Mouse (Mus musculus): ENCODE data around the gene Vwde.

The Vwde gene

DNA sequence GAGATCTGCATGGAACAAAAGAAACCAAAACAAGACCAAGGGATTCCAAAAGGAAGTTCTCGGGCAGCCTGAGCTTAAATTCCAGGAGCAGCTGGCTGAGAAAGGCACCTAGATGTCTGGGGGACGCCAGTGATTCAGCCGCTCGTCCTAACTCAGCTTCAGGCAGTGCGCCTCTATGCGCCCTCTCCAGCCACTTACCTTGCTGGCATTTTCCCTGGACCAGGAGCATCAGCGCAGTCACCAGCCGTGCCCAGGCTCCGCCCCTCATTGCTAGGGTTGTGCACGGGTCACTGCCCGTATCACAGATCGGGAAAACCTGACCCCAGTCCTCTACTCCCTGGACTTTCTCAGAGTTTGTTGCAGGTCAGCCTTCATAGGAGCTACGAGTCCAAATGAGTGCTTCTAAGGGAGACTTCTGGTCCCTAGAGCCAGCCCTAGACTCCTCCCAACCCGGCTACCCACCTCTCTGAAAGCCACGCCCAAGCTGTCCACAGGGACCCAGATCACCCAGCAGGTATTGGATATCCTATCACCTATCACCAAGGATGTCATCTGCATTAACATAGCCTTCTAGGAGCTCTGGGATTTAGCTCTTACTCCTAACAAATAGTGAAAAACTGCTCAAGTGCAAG lies at the start of gene Vwde:
TSS of gene Vwde (minus strand) at position 370 of the 632 bp plus-strand sequence.
- peak; percentile 4 for DNase-seq (ENCODE audit: low read depth, low spot score)

DNA sequence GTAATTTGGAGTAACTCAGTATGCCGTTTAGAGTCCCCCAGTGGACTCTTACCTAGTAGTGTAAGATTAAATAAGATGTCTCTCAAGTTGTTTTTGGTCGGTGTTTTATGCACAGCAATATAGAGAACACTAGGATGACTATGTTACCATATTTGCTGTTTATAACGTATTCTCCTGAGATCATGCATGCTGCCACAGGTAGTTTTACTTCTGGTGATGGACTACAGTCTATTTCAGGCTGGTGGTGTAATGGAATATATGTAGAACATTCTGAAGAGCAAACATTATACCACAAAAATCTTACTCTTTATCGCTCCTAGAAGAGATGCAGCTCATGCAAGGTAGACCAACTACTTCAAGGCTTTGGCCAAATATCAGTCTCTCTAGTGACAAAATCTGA lies 30.6 kb upstream of the Vwde start:
- DNase-seq (ENCODE audit: low read depth, low spot score), result no peak

DNA sequence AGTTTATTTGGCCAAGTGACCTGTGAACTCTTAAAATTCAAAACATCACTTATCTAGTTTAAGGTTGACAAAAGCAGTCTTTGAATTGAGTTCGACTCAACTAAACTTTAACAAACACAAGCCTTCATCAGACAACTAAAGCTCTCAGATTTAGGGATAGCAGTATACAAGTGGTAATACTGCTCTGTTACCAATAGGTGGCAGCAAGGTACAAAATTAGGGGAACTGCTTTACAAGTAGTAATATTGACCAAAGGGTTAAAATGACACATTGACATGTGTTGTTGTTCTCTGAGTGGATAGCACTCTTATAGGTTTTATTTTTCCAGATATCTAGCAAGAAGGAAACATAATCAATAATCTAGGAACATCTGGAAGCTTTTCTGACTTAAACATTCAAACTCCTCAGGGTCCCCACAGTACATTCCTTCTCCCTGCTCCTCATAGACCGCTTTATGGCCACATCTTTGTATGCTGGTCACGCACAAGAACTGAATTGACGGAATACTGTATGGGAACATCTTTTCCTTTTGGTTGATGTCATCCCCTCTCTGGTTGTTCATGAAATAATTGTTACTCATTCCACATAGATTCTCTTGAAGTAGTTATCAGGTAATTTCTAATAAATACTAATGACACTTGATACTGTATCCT lies 23.7 kb upstream of the Vwde start:
- DNase-seq (ENCODE audit: low read depth, low spot score), result no peak

DNA sequence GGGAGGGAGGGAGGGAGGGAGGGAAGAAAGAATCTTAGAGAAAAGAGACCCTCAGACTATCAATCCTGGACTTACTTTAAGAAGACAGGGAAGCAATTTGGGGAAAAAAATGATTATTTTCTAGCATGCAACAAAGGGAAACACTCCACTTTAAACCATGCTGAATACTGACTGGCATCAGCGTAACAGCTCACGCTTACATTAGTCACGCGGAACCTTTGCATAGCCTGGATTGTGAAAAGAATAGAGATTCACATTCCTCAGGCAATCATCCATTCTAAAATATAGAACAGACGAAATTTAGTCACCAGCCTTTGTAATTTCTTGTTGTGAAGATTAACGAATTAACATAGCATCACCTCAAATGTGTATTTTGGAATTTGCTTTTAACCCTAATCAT lies 18.6 kb downstream of the Vwde start:
- no peak for DNase-seq (ENCODE audit: low read depth, low spot score)

DNA sequence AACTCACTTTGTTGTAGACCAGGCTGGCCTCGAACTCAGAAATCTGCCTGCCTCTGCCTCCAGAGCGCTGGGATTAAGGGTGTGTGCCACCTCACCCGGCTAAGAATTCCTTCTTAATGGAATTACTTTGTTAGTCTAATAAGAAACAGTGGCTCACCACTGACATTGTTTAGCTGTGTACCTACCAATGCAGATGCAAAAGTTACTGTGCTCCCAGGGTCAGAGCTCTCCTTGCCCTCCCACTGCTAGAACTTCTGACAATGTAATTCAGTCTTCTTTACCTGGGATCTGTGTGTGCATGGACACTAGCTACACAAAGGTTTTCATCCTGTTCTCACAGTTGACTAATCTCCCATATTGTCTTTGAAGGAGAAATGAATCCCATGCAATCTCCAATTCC lies 27.3 kb downstream of the Vwde start:
- DNase-seq (ENCODE audit: low read depth, low spot score), result no peak

DNA sequence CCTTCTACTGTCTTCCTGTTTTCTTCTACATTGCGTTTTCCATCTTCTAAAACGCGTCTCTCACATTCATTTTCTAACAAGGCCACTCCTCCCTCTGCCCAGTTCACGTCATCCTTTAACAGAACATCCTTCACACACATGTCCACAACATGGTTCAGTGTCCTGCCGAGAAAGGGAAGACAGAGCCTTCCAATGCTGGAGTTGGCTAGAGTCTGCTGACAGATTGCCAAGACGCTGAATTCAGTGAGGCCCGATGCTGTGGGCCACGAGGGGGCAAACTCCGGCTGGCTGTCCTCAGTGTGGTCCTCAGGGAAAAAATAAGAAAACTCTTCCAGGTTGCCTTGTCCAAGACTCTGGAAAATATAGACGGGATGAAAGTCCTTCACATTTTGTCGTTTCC lies 37.9 kb downstream of the Vwde start:
- no peak for DNase-seq (ENCODE audit: low read depth, low spot score)

DNA sequence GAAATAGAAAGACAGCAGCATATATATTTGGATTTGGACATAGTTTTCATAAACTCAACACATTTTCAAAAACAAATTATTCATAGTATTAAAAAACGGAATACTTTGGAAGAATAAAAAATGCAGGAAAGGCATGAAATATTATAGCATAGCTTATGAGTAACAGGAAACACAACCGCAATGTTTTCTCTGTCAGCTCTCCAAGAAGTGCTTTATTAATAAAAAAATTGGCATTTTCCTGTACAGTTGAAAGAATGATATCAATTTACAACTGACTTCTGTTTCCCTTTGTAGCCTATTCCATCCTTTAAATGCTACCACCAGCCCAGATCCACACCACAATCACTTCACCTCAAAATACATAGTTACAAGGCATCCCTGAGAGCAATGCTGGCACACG lies 44.7 kb downstream of the Vwde start:
- DNase-seq (ENCODE audit: low read depth, low spot score), result no peak

DNA sequence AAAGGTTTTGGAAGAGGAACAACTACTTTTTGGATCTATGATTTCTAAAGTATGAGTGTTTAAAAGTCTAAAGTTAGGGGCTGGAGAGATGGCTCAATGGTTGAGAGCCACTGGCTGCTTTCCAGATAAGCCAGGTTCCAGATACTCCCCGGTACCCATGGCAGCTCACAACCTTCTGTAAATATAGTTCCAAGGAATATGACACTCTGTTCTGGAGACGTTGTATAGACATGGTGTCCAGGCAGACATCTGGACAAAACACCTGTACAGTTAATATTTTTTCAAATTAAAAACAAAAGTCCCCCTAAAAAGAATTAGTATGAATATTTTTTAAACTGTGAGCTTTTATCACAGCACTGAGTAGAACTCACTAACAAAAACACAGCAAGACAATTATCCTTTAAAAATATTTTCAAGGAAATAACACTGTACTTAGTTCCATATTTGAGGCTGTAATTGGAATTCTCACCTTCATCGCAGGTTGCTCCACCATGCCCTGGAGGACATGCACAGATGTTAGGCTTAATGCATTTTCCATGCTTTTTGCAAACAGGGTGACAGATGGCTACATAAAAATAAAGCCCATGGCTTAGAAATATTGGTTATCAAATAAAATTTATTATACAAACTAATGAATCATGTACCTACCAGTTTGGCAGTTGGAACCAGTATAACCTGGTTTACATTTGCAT lies 55.2 kb downstream of the Vwde start:
- DNase-seq (ENCODE audit: low read depth, low spot score), result no peak

DNA sequence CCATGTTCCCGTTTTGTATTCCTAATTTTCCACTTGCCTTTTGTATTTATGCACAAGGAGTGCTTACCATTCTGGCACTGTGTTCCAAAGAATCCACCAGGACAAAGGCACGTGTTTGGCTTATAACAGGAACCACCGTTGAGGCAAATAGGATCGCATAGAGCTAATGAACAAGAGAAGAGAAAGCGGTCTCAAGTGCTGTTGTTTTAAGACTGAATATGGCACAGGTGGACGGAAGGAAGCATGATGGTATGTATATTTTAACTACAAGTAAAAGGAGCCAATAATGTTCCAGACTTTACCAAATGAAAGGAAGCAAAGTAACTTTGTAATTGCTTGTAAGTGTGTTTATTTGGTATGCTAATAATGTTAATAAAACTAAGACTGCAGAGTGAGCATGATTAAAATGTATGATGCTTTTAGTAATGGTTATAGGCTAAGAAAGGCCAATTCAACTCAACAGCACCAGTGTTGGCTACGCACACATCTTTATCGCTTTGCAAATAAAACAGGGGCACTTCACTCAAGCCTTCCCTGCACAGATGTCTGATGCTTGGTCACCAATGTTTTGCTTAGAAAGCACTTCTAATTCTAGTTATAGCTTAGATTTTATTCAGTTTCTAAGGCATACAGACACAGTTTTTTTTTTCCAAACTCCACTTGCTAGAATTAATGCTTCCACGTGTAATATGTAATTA lies 58.4 kb downstream of the Vwde start:
- no peak for DNase-seq (ENCODE audit: low read depth, low spot score)

DNA sequence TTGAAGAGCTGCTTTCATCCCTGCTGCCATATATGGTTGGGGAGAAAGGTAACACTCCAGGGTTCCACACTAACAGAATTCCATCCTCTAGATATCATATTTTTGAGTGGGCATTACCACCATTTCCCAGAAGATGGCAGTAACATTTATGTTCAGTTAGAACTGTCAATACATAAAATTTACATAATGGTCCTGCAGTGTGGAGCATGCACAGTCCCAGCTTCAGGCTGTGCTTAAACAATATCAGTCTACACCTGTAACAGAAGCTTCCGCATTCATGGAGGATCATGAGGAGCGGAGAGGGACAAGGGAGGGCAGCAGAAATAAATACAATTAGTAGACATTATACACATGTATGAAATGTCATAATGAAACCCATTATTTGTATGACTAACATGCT lies 65.3 kb downstream of the Vwde start:
- DNase-seq (ENCODE audit: low read depth, low spot score), result no peak

DNA sequence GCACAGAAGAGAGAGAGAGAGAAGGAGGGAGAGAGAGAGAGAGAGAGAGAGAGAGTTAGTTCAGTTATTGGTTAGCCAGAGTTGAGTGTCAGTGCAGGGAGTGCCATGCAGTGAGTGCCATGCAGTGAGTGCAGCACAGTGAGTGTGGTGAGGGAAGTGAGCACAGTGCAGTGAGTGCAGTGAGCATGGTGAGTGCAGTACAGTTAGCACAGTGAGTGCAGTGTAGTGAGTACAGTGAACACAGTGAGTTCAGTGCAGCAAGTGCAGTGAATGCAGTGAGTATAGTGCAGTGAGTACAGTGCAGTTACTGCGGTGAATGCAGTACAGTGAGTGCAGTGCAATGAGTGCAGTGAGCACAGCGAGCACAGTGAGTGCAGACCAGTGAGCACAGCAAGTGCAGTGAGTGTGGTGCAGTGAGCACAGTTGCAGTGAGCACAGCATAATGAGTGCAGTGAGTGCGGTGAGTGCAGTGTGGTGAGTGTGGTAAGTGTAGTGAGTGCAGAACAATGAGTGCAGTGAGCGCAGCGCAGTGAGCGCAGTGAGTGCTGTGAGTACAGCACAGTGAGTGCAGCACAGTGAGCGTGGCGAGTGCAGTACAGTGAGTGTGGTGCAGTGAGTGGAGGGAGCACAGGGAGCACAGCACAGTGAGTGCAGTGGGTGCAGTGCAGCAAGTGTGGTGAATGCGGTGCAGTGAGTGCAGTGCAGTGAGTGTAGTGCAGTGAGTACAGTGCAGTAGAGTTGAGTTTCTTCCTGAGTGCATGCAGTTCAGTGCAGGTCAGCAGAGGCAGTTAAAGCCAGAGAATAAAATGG lies 70.7 kb downstream of the Vwde start:
- no peak for DNase-seq (ENCODE audit: low read depth, low spot score)

DNA sequence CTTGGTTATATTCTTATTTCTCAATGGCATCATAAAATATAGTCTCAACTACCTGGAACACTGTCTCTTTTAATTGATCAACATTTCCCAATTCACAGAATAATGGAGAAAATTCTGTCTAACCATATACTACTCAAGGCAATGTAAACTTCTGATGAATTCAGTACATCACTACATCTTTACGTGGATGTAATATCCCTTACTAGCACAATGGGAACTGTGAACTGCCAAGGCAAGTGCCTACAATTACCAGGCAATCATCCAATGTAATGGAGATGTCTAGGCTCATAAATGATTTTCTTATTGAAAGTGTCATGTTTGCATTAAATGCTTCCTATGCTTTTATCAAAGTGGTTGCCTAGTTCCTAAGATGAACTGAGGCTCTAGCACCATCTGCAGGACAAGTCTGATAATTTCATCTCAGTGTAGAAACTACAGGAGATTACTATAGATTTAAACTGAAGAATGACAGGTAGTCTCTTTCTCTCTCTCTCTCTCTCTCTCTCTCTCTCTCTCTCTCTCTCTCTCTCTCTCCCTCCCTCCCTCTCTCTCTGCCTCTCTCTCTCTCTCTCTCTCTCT lies 72.6 kb downstream of the Vwde start:
- peak; percentile 11 for DNase-seq (ENCODE audit: low read depth, low spot score)

DNA sequence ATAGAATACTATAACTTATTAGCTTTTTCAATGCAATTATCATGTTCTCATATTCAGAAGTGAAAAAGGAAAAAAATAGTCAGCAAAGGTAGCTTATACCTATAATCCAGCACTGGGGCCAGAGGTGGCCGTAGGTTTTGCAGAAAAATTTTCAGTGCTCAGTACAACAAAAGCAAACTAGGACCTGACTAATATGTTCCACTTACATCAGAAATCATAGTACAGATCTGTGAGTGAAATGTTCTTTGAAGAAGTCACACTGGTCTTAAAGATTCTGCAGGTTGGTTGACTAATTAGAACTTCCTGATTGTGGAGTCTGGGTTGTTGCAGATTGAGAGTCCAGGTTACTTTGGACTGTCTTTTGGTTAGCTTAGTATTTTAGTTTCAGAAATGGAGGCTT lies 87.5 kb downstream of the Vwde start:
- no peak for DNase-seq (ENCODE audit: low read depth, low spot score)

DNA sequence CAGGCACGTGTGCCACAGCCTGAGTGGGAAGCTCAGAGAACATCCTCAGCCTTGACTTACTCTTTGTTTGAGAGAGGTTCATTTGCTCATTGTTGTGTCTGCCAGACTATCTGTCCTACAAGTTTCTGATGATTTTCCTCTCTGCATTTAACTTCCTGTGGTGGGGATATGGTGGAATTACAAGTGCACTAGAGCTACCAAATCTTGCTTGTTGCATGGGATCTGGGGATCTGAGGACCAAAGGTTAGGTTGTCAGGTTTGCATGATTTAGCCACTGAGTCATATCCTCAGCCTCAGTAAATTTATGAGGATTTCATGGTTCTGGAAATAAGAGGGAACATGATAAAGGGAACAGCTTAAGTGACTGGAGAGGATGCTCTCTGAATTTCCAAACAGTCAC lies 116.1 kb downstream of the Vwde start:
- DNase-seq (ENCODE audit: low read depth, low spot score), result no peak

All from embryo, embryonic 11.5 days (tissue).